Mouse (Mus musculus) spleen, adult 2 months (tissue): Measurements from ENCODE around the gene Tmco4. TPM values are rescaled to one million over a fixed set of nuclear protein-coding genes. Genes with fewer than 3 reads are reported as not detected.

Experiments used
- DNase-seq, 2 experiments: peaks; one replicate each; pipeline versions ENCODE4 v3.0.0 to v3.0.0-alpha.2; 2012 to 2021; ENCODE audit warnings: low spot score in 2 of 2, low read depth in 1 of 2
- H3K27ac ChIP-seq: fragments of 200-500 bp; 2 replicates; pipeline ENCODE4 v1.5.1; 2012; ENCODE audit warnings: low read length, inconsistent platforms; ENCODE audit not compliant: insufficient read depth
- H3K27me3 ChIP-seq: fragments of 200-500 bp; 2 replicates; pipeline ENCODE4 v1.6.1; 2012; ENCODE audit warnings: mild to moderate bottlenecking, moderate library complexity, low read length, inconsistent platforms; ENCODE audit not compliant: control insufficient read depth, insufficient read depth
- H3K36me3 ChIP-seq: fragments of 200-500 bp; 2 replicates; pipeline ENCODE4 v1.6.1; 2012; ENCODE audit warnings: mild to moderate bottlenecking, low read length, inconsistent platforms; ENCODE audit not compliant: control insufficient read depth, insufficient read depth
- H3K4me1 ChIP-seq: fragments of 200-500 bp; 2 replicates; pipeline ENCODE4 v1.6.1; 2011; ENCODE audit warnings: inconsistent platforms; ENCODE audit not compliant: control insufficient read depth, insufficient read depth, insufficient read length
- H3K4me3 ChIP-seq: fragments of 200-500 bp; 2 replicates; pipeline ENCODE4 v1.5.1; 2011; ENCODE audit warnings: mild to moderate bottlenecking, inconsistent platforms; ENCODE audit not compliant: insufficient read depth, insufficient read length; ENCODE audit errors: extremely low read depth
- CTCF ChIP-seq: fragments of 200-500 bp; IDR thresholded peaks from 2 replicates; pipeline ENCODE4 v1.5.1; 2011; ENCODE audit warnings: mild to moderate bottlenecking, inconsistent platforms; ENCODE audit not compliant: insufficient read depth, insufficient read length, insufficient replicate concordance; ENCODE audit errors: extremely low read depth
- POLR2A ChIP-seq: fragments of 200-500 bp; IDR thresholded peaks from 2 replicates; pipeline ENCODE4 v1.6.1; 2011; ENCODE audit warnings: low read depth, low read length, inconsistent platforms
- WGBS: fragments of 180-500 bp; shearing (Covaris S2); methylation state at CpG from one replicate; pipeline ENCODE4 v1.1.7; 2018; 5-methylcytosine and 5-hydroxymethylcytosine counted together
- polyA plus RNA-seq: library from polyadenylated mRNA; depleted of rRNA; stranded (reverse); fragments of >200 nt; gene quantifications from 2 replicates; pipeline ENCODE4 v1.2.3, GENCODE M21; 2012

Gene Tmco4
- polyA plus RNA-seq, 1 experiment: 18.4 TPM

DNA sequence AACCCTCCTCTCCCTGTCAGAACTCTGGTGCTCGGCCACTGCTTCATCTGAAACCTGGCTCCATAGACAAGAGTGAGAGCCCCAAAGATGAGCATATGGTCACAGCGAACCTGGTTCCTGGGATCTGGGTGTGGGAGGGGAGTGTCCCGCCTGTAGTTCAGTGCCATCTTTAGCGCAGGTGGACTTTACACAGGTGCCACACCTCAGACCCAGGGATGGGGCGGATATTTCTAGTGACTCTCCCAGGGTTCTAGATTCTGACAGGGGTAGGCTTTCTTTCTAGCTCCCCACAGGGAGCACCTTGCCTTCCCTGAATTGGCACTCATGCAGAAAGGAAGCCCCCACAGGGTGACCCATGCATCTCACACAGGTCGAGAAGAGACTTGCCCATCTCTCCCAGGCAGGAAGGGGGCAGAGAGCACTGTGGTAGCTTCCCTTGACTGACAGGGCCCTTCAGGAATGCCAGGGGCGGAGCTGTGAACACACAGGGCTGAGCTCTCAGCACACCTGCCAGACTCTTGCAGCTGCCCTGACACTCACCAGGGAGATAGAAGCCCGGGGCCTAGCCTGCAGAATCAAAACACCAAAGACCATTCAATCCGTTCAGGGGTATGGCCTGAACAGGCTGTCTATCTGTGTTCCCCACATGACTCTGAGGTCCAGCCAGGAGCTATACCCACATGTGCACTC, 116.4 kb downstream of the Tmco4 start:
- WGBS: 82% methylated on average over 9 of the region's 9 CpGs
- DNase-seq: no peak
- no peak for TF ChIP-seq POLR2A
- no peak for TF ChIP-seq CTCF
- peaks cover 15% of the 10 kb centered on the region for H3K27me3 ChIP-seq
- no peak overlapping the region for H3K4me3 ChIP-seq
- H3K27ac ChIP-seq: no peak overlapping the region
- H3K36me3 ChIP-seq: no peaks in the 10 kb centered on the region
- no peaks in the 10 kb centered on the region; the same call in 1 of the 2 replicates for H3K4me1 ChIP-seq

- no peaks in the 10 kb centered on the region for H3K36me3 ChIP-seq
- TF ChIP-seq POLR2A (no peak), CTCF (no peak)
- 75% methylated on average over 15 of the region's 15 CpGs for WGBS
- H3K4me3 ChIP-seq: no peak overlapping the region
- H3K4me1 ChIP-seq: no peaks in the 10 kb centered on the region; the same call in 1 of the 2 replicates
- no peak overlapping the region for H3K27ac ChIP-seq
- peaks cover 16% of the 10 kb centered on the region for H3K27me3 ChIP-seq
- no peak for DNase-seq
Observed at GRCm38 (mm10) chr4:139090303-139090940, 117.7 kb downstream of the Tmco4 start.

DNA sequence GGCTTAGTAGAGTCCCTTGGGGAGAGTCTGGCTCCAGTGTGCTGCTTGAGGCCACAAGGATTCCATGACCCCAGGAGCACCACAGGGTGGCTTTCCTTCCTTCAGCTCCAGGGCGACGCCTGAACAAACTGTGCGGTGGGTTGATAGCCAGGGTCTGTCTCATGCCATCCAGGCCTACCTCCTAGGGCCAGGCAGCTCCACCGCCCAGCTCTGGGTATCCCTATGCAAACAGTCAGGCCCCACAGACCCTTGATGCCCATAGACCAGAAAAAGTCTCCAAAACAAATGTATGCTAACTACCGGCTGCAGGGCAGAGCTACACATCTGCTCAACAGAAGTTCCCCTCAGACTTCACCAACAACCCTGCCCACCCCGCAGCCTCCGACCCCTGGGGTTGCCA, 118.4 kb downstream of the Tmco4 start:
- 57% methylated on average over 7 of the region's 7 CpGs for WGBS

DNA sequence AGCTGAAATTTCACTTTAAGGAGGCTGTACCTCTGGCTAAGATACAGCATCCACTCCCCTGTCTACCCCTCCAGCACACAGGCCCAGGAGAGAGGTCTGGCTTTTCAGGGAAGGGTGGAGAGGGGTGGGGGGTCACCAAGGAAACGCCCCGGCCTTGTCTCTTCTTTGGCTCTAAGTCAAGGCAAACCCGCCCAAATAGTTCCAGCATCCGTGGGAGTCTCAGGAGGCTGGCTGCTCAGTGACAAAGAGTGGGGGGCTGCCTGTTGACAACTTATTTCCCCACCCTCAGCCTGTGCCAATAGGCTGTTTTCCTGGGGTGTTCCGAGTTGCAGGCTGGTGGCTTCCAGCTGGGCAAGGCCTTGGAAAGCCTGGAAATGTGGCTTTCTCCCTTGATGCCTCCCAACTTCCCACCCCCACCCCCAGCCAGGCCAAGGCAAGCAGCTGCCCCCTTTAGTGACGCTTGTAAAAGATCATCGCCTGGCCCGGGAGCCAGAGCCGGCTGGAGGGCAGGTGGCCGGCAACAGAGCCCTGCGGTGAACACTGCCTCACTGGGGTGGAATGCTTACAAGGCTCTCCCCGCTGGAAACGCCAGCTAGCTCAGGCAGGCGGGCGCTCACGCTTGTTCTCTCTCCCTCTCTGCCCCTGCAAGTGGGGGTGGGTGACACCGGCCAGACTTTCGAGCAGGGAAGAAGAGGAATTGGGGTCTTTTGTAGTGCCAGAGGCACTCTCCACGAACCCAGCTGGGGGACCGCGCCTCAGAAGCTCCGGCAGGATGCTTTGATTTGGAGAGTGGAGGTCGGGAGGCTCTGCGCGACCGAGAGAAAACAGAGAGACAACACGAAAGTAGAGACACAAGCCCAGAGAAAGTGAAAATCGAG, 119.0 kb downstream of the Tmco4 start:
- no peaks in the 10 kb centered on the region for H3K36me3 ChIP-seq
- H3K4me1 ChIP-seq: no peaks in the 10 kb centered on the region; the same call in 1 of the 2 replicates
- peaks cover 16% of the 10 kb centered on the region for H3K27me3 ChIP-seq
- no peak for TF ChIP-seq POLR2A
- peak overlapping the region; percentile 46; the same call in 1 of the 2 replicates for H3K4me3 ChIP-seq
- H3K27ac ChIP-seq: no peak overlapping the region
- WGBS: 11% methylated on average over 28 of the region's 28 CpGs
- DNase-seq: no peak

More for the DNA sequence above, 118.4 kb downstream of the Tmco4 start:
- no peak overlapping the region for H3K4me3 ChIP-seq
- DNase-seq: no peak
- H3K36me3 ChIP-seq: no peaks in the 10 kb centered on the region
- H3K4me1 ChIP-seq: no peaks in the 10 kb centered on the region; the same call in 1 of the 2 replicates
- TF ChIP-seq CTCF (no peak), POLR2A (no peak)
- H3K27ac ChIP-seq: no peak overlapping the region
- peaks cover 16% of the 10 kb centered on the region for H3K27me3 ChIP-seq

DNA sequence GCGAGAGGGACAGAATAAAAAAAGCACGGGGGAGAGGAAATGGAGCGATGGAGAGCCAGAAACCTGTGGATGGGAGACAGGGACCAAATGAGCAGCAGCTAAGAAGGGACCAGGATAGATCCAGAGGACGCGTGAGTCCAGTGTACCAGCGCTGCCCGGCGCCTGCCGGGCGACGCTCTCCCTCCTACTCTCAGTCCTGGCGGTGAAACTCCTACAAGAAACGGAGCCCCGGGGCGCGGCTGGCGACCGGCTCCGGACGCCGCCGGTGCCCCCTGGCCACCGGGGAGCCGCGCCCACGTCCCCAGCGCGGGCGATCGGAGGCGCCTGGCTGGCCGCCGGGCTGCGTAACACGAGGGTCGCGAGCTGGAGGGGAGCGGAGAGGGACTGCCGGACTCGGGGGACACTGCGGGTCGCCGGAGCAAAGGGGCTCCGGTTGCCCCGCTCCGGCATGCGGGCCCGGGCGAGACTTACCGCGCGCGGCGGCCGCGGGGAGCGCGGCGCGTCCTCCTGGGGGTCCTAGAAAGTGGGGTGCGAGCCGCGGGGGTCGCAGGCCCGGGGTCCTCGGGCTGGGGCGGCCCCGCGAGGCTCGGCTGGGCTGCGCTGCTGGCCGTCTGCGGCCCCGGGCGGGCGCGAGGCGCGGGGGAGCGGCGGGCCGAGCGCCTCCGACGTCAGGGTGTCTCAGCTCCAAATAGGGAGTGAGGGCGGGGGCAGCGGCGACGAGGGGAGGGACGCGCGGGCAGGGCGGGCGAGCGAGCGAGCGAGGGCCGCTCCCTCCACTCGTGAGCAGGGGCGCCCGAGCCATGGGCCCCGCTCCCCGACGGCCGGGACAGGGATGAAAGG, 119.9 kb downstream of the Tmco4 start, which contains the start of gene Nbl1:
Gene Nbl1 (minus strand): TSS at position 638 of the 840 bp plus-strand sequence.
- no peak for DNase-seq
- H3K27ac ChIP-seq: no peak within 1 kb of the TSS
- no peaks in the 10 kb centered on the region for H3K36me3 ChIP-seq
- no peaks in the 10 kb centered on the region; the same call in 1 of the 2 replicates for H3K4me1 ChIP-seq
- H3K4me3 ChIP-seq: peak within 1 kb of the TSS; percentile 46
- TF ChIP-seq CTCF (no peak), POLR2A (no peak)
- WGBS: 4% methylated on average over 99 of the region's 105 CpGs
- H3K27me3 ChIP-seq: peaks cover 16% of the 10 kb centered on the region

DNA sequence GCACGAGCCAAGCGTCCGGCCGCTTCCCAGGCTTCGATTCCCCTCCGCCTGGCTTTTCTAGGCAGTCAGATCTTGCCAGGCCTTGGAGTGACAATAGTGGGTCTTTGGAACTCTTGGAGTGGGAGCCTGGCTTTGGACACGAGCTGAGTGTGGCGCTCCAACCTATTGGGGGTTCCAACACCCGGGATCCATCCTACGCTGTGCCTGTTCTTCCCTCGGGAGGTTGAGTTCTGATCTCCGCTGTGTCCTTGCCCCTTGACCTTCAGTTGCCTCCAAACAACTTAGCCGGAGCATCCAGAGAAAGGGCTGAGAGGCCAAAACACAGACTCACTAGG, 120.5 kb downstream of the Tmco4 start:
- Histone ChIP-seq H3K36me3 (no peaks in the 10 kb centered on the region), H3K27ac (no peak overlapping the region), H3K4me1 (no peaks in the 10 kb centered on the region; the same call in 1 of the 2 replicates), H3K27me3 (peaks cover 16% of the 10 kb centered on the region), H3K4me3 (no peak overlapping the region)
- no peak for TF ChIP-seq POLR2A
- TF ChIP-seq CTCF: no peak
- WGBS: 65% methylated on average over 13 of the region's 13 CpGs
- DNase-seq: no peak
